Mouse (Mus musculus) forebrain, embryonic 16.5 days (tissue): ENCODE data around the gene Ecel1. TPM values are rescaled to one million over a fixed set of nuclear protein-coding genes. Genes with fewer than 3 reads are reported as not detected.

Source experiments
- ATAC-seq: fragments of 200-750 bp; cut with Nextera tagmentation; 2 replicates; pipeline ENCODE4 v1.8.0; 2017; ENCODE audit warnings: mild to moderate bottlenecking, moderate library complexity
- H3K27ac ChIP-seq: fragments of 300-500 bp; sonication (generic); 2 replicates; pipeline ENCODE4 v1.5.1; 2014; ENCODE audit warnings: low read length, control low read depth
- H3K27me3 ChIP-seq: fragments of 300-500 bp; sonication (generic); replicated peaks from 2 replicates; pipeline ENCODE4 v1.6.1; 2014; ENCODE audit warnings: low read length; ENCODE audit not compliant: control insufficient read depth, insufficient read depth
- H3K36me3 ChIP-seq: fragments of 300-500 bp; sonication (generic); 2 replicates; pipeline ENCODE4 v1.6.1; 2014; ENCODE audit not compliant: control insufficient read depth, insufficient read depth
- H3K4me1 ChIP-seq: fragments of 300-500 bp; sonication (generic); replicated peaks from 2 replicates; pipeline ENCODE4 v1.6.1; 2014; ENCODE audit warnings: low read length; ENCODE audit not compliant: control insufficient read depth, insufficient read depth
- H3K4me2 ChIP-seq: fragments of 300-500 bp; sonication (generic); 2 replicates; pipeline ENCODE4 v1.6.1; 2014; ENCODE audit warnings: mild to moderate bottlenecking, low read length, control low read depth
- H3K4me3 ChIP-seq: fragments of 300-500 bp; sonication (generic); replicated peaks from 2 replicates; pipeline ENCODE4 v1.5.1; 2014; ENCODE audit warnings: mild to moderate bottlenecking, low read length, control low read depth
- H3K9ac ChIP-seq: fragments of 300-500 bp; sonication (generic); replicated peaks from 2 replicates; pipeline ENCODE4 v1.6.1; 2014; ENCODE audit warnings: low read depth, low read length, control low read depth
- H3K9me3 ChIP-seq: fragments of 300-500 bp; sonication (generic); 2 replicates; pipeline ENCODE4 v1.6.1; 2016; ENCODE audit warnings: low read length; ENCODE audit not compliant: control insufficient read depth
- WGBS: fragments of 180-500 bp; shearing (Covaris S2); extraction: QIAGEN DNeasy Blood & Tissue Kit; methylation state at CpG from one replicate; pipeline ENCODE4 v1.1.7; 2014; 5-methylcytosine and 5-hydroxymethylcytosine counted together
- polyA plus RNA-seq: library from polyadenylated mRNA; unstranded; fragments of >200 nt; fragmentation: Nextera tagmentation; extraction: Ambion mirVana; gene quantifications from 2 replicates; pipeline ENCODE4 v1.2.1, GENCODE M21; 2015

The Ecel1 gene
- polyA plus RNA-seq, 1 experiment from 2014 or later = 25.3 TPM

DNA sequence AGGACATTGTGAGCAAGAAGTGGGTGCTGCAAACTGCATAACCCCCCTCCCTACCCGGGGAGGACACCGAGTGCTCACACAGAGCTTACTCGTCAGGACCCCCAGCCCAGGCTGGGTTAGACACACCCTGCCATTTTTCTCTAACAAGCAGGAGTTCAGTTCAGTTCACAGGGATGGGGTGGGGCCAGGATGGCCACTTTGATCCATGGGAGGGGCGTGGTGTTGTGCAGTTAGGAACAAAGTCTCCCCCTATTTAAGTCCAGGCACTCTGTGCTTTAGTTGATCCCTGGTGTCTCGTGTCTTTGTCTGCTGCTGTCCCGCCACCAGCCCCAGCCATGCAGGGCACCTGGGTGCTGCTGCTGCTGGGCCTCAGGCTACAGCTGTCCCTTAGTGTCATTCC lies 31.6 kb downstream of the Ecel1 start, which contains the start of gene Akp3:
Akp3 (plus strand) TSS at position 301 of the 400 bp plus-strand sequence.
- Histone ChIP-seq H3K9me3 (no peaks in the 10 kb centered on the region), H3K27ac (no peak within 1 kb of the TSS), H3K4me3 (no peak within 1 kb of the TSS), H3K4me2 (no peak within 1 kb of the TSS), H3K9ac (no peak within 1 kb of the TSS), H3K4me1 (peaks cover 5% of the 10 kb centered on the region; the same call in 1 of the 2 replicates), H3K27me3 (peaks cover 14% of the 10 kb centered on the region), H3K36me3 (no peaks in the 10 kb centered on the region)
- 71% methylated on average over 6 of the region's 6 CpGs for WGBS
- ATAC-seq = no peak

DNA sequence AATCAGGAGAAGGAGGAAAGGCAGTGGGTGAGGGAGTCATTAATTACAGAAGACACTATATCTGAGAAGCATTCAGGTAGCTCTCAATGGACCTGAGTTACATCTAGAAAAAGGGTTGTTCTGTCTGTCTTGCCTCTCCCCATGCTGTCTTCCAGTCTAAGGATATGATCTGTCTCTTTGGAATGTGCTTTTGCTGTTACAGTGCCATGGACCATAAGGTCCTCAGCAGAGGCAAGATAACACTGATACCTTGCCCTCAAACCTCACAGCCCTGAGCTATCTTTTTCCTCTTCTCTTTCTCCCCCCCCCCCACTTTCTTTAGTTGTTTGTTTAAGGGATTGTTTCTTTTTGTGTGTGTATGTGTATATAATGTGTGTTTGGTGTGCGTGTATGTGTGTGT lies 41.5 kb downstream of the Ecel1 start:
- no peak overlapping the region for H3K4me2 ChIP-seq
- no peak overlapping the region for H3K9ac ChIP-seq
- H3K4me3 ChIP-seq = no peak overlapping the region
- H3K27me3 ChIP-seq = no peaks in the 10 kb centered on the region
- ATAC-seq = no peak
- H3K9me3 ChIP-seq = no peaks in the 10 kb centered on the region
- H3K27ac ChIP-seq = no peak overlapping the region
- WGBS = 76% methylated on average over 1 of the region's 1 CpGs
- H3K36me3 ChIP-seq = no peaks in the 10 kb centered on the region
- no peaks in the 10 kb centered on the region for H3K4me1 ChIP-seq

DNA sequence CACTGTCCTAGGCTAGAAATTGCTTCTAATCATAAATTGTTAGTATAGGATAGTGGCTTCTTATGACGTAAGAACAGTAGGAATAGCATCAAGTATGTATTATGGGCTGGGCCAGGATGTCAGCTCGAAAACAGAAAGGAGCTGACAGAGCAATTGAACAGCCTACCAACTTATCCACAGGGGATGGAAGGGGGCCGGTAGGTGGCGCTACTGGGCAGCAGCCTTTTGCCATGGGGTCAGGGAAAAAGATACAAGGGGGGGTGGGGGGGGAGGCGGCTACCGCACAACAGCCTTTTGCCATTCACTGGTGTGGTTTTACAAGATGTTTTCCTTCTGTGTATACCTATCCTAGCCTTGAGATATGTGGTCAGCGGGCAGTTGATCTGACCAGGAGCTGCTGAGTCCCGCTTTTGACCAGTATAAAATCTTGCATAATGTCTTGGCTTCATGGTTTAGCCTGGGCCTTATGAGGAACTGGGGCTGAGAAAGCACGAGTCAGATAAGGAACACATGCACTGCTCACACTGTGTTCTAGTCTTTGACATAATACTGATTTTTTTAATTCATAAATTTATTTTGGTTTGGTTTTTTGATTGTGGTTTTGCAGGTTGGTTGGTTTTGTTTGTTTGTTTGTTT lies 44.5 kb downstream of the Ecel1 start:
- Histone ChIP-seq H3K27me3 (no peaks in the 10 kb centered on the region), H3K27ac (no peak overlapping the region), H3K9ac (no peak overlapping the region), H3K4me3 (no peak overlapping the region), H3K4me1 (no peaks in the 10 kb centered on the region), H3K36me3 (no peaks in the 10 kb centered on the region), H3K4me2 (no peak overlapping the region), H3K9me3 (no peaks in the 10 kb centered on the region)
- no peak for ATAC-seq
- WGBS = 36% methylated on average over 9 of the region's 9 CpGs

DNA sequence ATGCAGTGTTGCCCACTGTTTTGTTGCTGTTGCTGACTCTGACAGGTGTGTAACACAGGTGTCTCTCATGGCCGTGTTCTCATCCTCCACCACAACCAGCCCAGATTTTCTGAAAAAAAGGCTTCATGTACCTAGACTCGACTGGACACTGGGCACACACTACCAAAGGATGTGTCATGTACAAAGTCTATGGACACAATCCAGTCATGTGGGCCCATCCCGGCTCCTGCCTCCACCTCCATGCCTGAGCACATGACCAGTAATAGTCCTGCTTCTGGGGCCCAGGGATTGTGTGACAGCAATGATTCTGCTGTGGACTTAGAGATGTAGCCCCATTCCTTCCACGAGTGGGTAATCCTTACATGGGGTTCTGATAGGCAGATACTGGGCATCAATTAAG lies 47.8 kb downstream of the Ecel1 start:
- no peaks in the 10 kb centered on the region for H3K27me3 ChIP-seq
- H3K4me3 ChIP-seq = no peak overlapping the region
- H3K27ac ChIP-seq = no peak overlapping the region
- no peaks in the 10 kb centered on the region for H3K4me1 ChIP-seq
- no peaks in the 10 kb centered on the region for H3K9me3 ChIP-seq
- ATAC-seq = no peak
- no peak overlapping the region for H3K9ac ChIP-seq
- WGBS = 85% methylated on average over 4 of the region's 4 CpGs
- H3K4me2 ChIP-seq = no peak overlapping the region
- no peaks in the 10 kb centered on the region for H3K36me3 ChIP-seq

- Histone ChIP-seq H3K4me1 (no peaks in the 10 kb centered on the region), H3K9me3 (no peaks in the 10 kb centered on the region), H3K27me3 (no peaks in the 10 kb centered on the region), H3K4me2 (no peak overlapping the region), H3K27ac (no peak overlapping the region), H3K36me3 (no peaks in the 10 kb centered on the region), H3K4me3 (no peak overlapping the region), H3K9ac (no peak overlapping the region)
- ATAC-seq = no peak
- WGBS = 78% methylated on average over 8 of the region's 8 CpGs
These were observed 49.8 kb downstream of the Ecel1 start for GRCm38 (mm10) chr1:87106536-87106935.

- Histone ChIP-seq H3K9me3 (no peaks in the 10 kb centered on the region), H3K9ac (no peak overlapping the region), H3K4me3 (no peak overlapping the region), H3K4me1 (no peaks in the 10 kb centered on the region), H3K27ac (no peak overlapping the region), H3K4me2 (no peak overlapping the region), H3K27me3 (no peaks in the 10 kb centered on the region), H3K36me3 (no peaks in the 10 kb centered on the region)
- 55% methylated on average over 1 of the region's 1 CpGs for WGBS
- ATAC-seq = no peak
These were observed 52.4 kb downstream of the Ecel1 start for GRCm38 (mm10) chr1:87103936-87104335.

GRCm38 (mm10) chr1:87102114-87102513 lies 54.2 kb downstream of the Ecel1 start:
- ATAC-seq = no peak
- Histone ChIP-seq H3K4me2 (no peak overlapping the region), H3K9ac (no peak overlapping the region)

GRCm38 (mm10) chr1:87101411-87101810 lies 54.9 kb downstream of the Ecel1 start, which contains the start of gene Alpi:
Alpi (minus strand) TSS chr1:87101606.
- no peak within 1 kb of the TSS for H3K4me3 ChIP-seq
- H3K9ac ChIP-seq = no peak within 1 kb of the TSS
- no peaks in the 10 kb centered on the region for H3K36me3 ChIP-seq
- no peaks in the 10 kb centered on the region for H3K4me1 ChIP-seq
- no peaks in the 10 kb centered on the region for H3K9me3 ChIP-seq
- H3K27me3 ChIP-seq = no peaks in the 10 kb centered on the region
- H3K27ac ChIP-seq = no peak within 1 kb of the TSS
- 100% methylated on average over 1 of the region's 1 CpGs for WGBS
- ATAC-seq = no peak
- H3K4me2 ChIP-seq = no peak within 1 kb of the TSS

More at GRCm38 (mm10) chr1:87102114-87102513, 54.2 kb downstream of the Ecel1 start:
- Histone ChIP-seq H3K4me3 (no peak overlapping the region), H3K4me1 (no peaks in the 10 kb centered on the region), H3K27ac (no peak overlapping the region), H3K36me3 (no peaks in the 10 kb centered on the region), H3K27me3 (no peaks in the 10 kb centered on the region), H3K9me3 (no peaks in the 10 kb centered on the region)
- 96% methylated on average over 3 of the region's 3 CpGs for WGBS

DNA sequence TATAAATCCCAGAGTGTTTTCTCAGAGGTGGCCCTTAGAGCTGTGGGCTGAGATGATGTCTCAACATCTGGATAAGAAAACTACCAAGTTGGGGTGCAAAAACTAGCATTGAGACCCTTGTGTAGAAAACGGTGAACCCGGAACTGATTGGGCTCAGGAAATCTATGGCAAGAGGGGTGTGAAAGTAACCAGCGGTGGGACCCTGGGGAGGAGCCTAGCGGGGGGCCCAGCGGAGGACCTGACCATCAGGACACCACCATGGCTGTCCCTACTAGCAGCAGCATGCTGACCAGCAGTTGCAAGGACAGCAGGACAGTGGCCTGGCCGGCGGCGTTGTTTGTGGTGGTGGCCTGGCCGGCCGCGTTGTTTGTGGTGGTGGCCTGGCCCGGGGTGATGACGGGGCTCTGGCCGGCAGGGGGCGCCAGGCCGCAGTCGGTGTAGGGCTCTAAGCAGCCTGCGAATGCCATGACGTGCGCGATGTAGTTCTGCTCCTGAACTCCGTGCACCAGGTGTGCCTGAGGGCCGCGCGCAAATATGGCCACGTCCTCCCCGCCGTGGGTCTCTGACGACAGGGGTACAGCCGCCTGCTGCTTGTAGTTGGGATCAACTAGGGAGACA lies 57.9 kb downstream of the Ecel1 start:
- Histone ChIP-seq H3K27ac (no peak overlapping the region), H3K4me2 (peak overlapping the region; percentile 11; the same call in 1 of the 2 replicates), H3K4me3 (no peak overlapping the region), H3K36me3 (no peaks in the 10 kb centered on the region), H3K9me3 (no peaks in the 10 kb centered on the region), H3K9ac (no peak overlapping the region), H3K27me3 (no peaks in the 10 kb centered on the region), H3K4me1 (no peaks in the 10 kb centered on the region)
- WGBS = 10% methylated on average over 30 of the region's 30 CpGs
- ATAC-seq = peak; percentile 64
